Mouse (Mus musculus) neural tube, embryonic 10.5 days (tissue): ENCODE measurements around the gene Lrrc29.
"Not testable (repeated sequence)": the region's sequence is repeated elsewhere in the genome, so short reads cannot be mapped to it uniquely, and the experiment has no call there.

ENCODE experiments used
- DNase-seq: peaks from one replicate; pipeline ENCODE4 v3.0.0-alpha.2; 2017; ENCODE audit warnings: low spot score; ENCODE audit errors: extremely low spot score

The Lrrc29 gene

GRCm38 (mm10) chr8:105291364-105291763 lies 34.7 kb downstream of the Lrrc29 start:
- not testable (repeated sequence) for DNase-seq

DNA sequence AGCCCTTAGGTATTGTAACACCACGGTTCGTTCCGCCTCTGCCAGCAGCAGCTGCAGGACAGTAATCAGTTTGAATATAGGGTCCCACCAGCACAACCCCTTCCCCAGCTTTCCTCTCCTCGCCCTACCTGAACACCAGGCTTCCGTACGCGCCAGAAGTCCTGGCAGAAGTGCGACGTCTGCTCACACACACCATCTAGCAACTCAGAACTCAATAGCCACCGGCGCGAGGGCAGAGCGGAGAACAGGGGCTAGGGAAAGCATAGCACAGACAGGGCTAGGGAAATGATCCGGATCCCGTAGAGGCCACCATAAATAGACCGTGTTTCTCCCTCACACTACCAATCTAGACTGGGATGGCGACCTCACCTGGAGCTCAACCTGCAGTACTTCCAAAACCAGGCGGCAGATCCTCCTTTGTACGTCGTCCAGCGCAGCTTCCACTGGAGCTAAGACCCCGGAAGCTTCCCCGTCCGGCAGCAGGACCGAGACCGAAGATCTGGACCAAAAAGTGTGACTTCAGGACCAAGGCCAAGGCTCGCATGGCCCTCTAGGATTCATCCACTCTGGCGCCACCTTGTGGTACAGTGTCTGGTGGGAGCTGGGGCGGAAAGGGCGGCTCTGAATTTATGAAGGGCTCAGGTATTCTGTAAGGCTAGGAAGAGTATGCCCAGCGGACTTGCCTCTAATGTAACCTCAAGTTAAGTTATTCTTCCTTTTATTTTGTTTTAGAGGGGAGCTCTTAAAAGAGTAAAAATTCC lies 35.3 kb downstream of the Lrrc29 start:
- peak; percentile 94 for DNase-seq

- peak; percentile 62 for DNase-seq
Observed at GRCm38 (mm10) chr8:105289805-105290460, 36.1 kb downstream of the Lrrc29 start, which contains the start of gene 4931428F04Rik. Gene 4931428F04Rik (minus strand): TSS chr8:105289864.

DNA sequence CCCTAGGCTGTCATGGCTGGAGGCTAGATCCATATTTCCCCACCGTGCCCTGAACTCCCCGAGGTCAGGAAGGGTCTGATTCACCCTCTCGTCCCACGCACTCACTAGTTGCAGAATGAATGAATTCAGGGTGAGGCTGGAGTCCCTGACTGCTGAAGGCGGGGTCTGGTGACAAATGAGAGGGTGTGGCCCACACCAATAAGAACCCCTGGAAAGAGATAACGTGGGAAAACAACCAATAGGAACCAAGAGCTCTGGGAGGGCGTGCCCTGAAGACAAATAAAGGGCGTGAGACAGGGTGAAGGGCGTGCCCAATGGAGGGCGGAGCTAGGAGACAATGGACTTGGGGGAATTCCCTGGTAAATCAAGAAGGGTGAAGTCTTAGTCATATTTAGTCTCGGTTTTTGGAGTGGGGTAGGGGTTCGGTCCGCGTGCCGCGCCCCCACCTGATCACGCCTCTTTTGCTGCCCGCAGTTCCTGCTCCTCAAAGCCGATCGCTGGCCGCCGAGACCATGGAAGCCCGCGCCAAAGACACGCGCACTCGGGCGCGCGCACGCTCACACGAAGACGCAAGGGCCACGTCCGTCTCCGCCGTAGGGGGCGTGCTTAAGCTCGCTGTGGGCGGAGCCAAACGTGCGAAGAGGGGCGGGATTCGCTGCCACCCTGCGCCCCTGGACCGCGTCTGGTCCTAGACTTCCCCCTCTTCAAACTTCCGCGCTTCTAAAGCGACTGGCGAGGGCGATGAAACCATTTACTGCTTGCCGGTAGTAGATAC lies 36.9 kb downstream of the Lrrc29 start:
- peak; percentile 95 for DNase-seq

- DNase-seq: no peak
Observed at GRCm38 (mm10) chr8:105288231-105288630, 37.8 kb downstream of the Lrrc29 start.

GRCm38 (mm10) chr8:105286907-105287306 lies 39.2 kb downstream of the Lrrc29 start:
- DNase-seq: no peak

- DNase-seq: no peak
Observed at GRCm38 (mm10) chr8:105285514-105285913, 40.6 kb downstream of the Lrrc29 start.

DNA sequence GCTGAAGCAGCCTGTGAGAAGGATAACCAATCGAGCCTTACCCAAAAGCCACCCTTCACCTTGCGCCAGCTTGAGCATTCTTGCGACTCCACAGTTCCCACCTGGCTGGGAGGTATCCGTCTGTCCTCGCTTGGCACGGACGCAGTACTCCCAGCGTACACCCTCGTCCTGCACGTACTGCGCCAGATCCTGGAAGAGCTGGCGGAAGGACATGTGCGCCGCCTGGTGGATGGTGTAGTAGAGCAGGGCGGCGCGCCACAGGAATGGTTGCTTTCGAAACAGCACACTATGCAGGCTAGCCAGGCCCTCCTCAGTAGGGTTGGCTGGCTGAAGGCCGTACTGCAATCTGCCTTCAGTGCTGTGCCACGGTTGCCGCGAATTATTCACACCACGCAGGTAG lies 43.0 kb downstream of the Lrrc29 start:
- DNase-seq: no peak

- no peak for DNase-seq
Observed at GRCm38 (mm10) chr8:105282239-105282638, 43.8 kb downstream of the Lrrc29 start.

DNA sequence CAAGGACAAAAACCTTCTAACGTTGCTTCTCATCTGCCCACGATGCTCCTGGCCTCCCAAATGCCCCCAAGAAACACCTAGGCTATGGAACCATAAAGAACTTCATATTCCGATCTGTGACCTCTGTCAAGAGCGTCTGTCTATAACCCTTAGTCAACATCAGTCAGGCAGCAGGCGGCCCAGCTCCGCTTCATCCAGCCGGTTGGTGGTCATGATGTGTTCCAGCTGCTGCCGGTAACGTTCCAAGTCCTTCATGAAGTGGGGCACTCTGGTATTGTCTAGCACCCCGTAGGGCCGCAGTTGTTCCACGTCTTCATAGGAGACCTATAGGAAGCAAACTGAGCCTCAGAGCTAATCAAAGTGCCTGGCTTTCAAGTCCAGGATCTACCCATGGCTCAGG lies 44.3 kb downstream of the Lrrc29 start:
- no peak for DNase-seq

GRCm38 (mm10) chr8:105280567-105280966 lies 45.5 kb downstream of the Lrrc29 start:
- no peak for DNase-seq

DNA sequence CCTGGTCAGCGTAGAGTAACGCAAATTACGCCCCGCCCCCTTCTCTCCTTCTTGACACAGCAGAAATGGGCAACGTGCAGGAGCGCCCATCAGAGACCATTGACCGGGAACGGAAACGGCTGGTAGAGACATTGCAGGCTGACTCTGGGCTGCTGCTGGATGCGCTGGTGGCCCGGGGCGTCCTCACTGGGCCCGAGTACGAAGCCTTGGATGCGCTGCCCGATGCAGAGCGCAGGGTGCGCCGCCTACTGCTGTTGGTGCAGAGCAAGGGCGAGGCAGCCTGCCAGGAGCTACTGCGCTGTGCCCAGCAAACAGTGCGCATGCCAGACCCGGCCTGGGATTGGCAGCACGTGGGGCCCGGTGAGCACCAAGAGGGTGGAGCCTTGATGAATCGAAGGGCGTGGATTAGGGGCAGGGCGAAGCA lies 47.2 kb downstream of the Lrrc29 start:
- DNase-seq: no peak

DNA sequence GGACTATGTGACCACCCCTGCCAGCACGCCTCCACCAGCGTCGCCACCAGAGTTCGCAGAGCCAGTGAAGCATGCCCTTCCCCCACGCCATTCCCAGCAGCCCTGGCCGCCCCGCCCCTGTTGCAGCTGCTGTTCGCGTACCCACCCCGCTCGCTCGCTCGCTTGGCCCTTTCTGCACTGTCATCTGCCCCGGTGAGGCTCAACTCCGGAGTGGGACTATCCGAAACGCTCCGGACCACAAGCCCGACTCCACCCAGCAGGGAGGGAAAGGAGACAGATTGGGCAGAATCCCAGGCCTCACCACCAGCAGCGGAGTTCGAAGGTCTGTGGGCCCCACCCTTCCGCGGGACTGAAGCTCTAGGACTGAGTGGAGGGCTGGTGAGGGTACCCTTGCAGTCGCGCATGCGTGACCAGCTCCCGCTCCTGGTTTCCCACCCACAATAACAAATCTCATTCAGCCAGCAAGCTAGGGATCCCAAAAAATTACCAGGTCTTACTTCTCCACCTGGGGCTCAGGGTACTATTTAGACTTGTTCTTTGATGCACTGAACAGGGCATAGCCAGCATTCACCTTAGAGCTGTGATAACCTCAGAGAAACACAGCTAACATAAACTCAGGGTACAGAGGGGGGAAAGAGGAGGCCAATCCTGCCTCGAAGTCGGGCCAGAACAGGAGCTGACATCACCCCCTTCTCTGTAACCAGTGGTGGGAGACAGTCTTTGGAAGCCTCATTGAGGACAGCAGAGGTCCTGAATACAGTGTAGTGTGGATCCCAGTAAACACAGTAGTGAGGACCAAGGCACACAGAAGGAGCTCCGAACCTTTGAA lies 49.6 kb downstream of the Lrrc29 start:
- DNase-seq: no peak

GRCm38 (mm10) chr8:105275840-105276239 lies 50.2 kb downstream of the Lrrc29 start, which contains the start of gene Nol3:
Gene Nol3 (plus strand): TSS chr8:105276140.
- DNase-seq: no peak

DNA sequence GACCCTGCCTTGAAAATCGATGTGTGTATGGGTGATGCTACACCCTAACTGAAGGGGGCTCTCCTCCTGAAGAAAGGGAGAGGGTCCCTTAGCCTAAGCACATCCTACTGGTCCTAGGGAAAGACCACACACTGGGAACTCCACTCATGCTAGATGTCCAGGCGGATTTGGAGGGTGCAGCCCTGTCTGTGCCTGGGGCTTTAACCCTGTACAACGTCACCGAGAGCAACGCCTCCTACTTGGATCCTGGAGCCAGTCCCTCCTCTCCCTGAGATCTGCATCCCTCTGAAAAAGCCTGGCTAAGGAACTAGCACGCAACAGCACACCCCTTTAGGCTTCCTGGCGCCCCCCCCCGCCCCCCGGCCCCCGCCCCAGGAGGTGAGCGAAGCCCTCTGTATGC lies 50.7 kb downstream of the Lrrc29 start:
- DNase-seq: no peak

DNA sequence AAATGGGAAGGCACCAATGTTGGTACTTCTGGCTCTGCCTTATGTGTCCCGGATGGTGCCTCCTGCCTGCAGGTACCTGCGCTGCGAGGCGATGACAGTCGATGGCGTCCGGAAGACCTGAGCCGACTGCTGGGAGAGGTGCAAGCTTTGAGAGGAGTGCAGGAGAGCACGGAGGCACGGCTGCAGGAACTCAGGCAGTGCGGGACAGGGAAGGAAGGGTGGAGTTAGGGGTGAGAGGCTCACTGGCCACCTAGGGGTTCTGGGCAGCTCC lies 55.2 kb downstream of the Lrrc29 start:
- DNase-seq: no peak

GRCm38 (mm10) chr8:105270101-105270915 lies 55.8 kb downstream of the Lrrc29 start:
- no peak for DNase-seq

GRCm38 (mm10) chr8:105269461-105269947 lies 56.6 kb downstream of the Lrrc29 start, which contains the start of gene Hsf4:
Gene Hsf4 (plus strand): TSS chr8:105269801.
- no peak for DNase-seq

GRCm38 (mm10) chr8:105269075-105269458 lies 57.0 kb downstream of the Lrrc29 start:
- no peak for DNase-seq
